Comparison of ENCODE assay signal across 12 mouse cellular contexts in the genomic region with DNA sequence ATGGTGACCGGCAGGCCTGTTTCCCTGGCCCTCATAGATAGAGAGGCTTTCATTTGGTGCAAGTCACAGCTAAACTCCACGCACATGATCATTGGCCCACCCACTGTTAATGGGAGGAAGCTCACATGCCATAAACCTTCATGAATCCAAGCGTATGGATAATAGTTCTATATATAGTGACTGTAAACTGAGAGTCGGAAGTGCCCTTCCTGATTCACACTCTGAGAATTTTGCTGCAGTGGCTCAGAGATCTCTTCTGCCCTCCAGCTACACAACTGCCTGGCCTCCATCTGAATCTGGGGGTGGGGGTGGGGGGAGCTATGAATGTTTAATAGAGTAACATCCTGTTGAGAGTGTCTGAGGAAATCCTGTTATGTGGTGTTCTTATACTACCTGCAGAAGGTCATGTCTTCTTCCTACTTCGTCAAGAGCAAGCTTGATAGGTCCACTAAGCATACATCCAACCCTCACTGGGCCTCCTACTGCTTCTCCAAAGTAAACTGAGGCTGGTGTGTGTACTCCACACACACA.
DNase-seq lines count a peak whose midpoint lies in the region; ATAC-seq and TF ChIP-seq lines count a peak whose summit lies in the region.
"Had no signal": no experiment of that assay in that cellular context is flagged by ENCODE, and none has a peak within 500 bp of the region (broad histone marks: within the 10 kb centered on the region; RNA-seq: fewer than 3 reads in every experiment).

No protein-coding gene starts in this region.

- H3K4me3 ChIP-seq in layer of hippocampus, adult 2 months = no peak overlapping the region
- H3K4me3 ChIP-seq in hindbrain, embryonic 15.5 days = no peak overlapping the region
- H3K4me3 ChIP-seq in gastrocnemius, adult 2 months = no peak overlapping the region

- peak overlapping the region; percentile 36; the same call in 1 of the 2 replicates for H3K27ac ChIP-seq in layer of hippocampus, adult 2 months
- 0 out of 2 replicates have a peak overlapping the region, but pooled peaks have one; percentile 49 for H3K27ac ChIP-seq in hindbrain, embryonic 15.5 days (replicated peaks)
- no peak overlapping the region for H3K27ac ChIP-seq in gastrocnemius, adult 2 months

- no peak for ATAC-seq in hindbrain, embryonic 15.5 days (ENCODE audit: low FRiP score, low read depth)

- intact Hi-C loops in gastrocnemius, postnatal 14 days (cut with DNase I; ENCODE audit: low total_unique reads) = loop anchor here (2.0 to 5.0 kb wide), 2 partner anchors 285 to 351 kb away; no protein-coding TSS in a partner anchor
- intact Hi-C loops in gastrocnemius, adult 2 months (cut with DNase I) = loop anchor here (5.0 kb wide), 1 partner anchor 645 kb away; no protein-coding TSS in a partner anchor

- no peak overlapping the region for H3K9ac ChIP-seq in hindbrain, embryonic 15.5 days

- H3K36me3 ChIP-seq in hindbrain, embryonic 15.5 days = peaks cover 4% of the 10 kb centered on the region; the same call in 1 of the 2 replicates

- no peak for DNase-seq in layer of hippocampus, adult 2 months (ENCODE audit: low spot score in 2 of 2)
- DNase-seq in layer of hippocampus, adult 8-10 months (ENCODE audit: low spot score in 2 of 2) = no peak
- peak; percentile 63 for DNase-seq in 3T3-L1 (ENCODE audit: low read depth, low spot score)
- peak; percentile 67 for DNase-seq in CD4-positive helper T cell, adult 2 months (ENCODE audit: low read depth, low spot score)
- DNase-seq in gastrocnemius, postnatal 14 days = no peak
- DNase-seq in gastrocnemius, adult 2 months = no peak
- DNase-seq: cerebellum, postnatal 14 days; heart, postnatal 4 days; kidney, postnatal 36 days; lung, postnatal 14 days had no signal

- no peaks in the 10 kb centered on the region for H3K9me3 ChIP-seq in hindbrain, embryonic 15.5 days
- H3K9me3 ChIP-seq: G1E had no signal

- no peak overlapping the region for H3K4me2 ChIP-seq in hindbrain, embryonic 15.5 days

- 65% methylated on average over 5 of the region's 5 CpGs for WGBS in hindbrain, embryonic 15.5 days

- peaks cover 76% of the 10 kb centered on the region for H3K4me1 ChIP-seq in hindbrain, embryonic 15.5 days (replicated peaks)

- no peaks in the 10 kb centered on the region for H3K27me3 ChIP-seq in hindbrain, embryonic 15.5 days

- TF ChIP-seq CTCF in layer of hippocampus, adult 2 months (conservative IDR thresholded peaks at IDR 0.05) = no peak
- TF ChIP-seq CTCF in gastrocnemius, adult 2 months (IDR thresholded peaks at IDR 0.05) = no peak

Comparison
In these comparisons a context has a peak if more than half of its experiments do, and no peak if none do; other contexts are left out.
1. DNase-seq: peak in 3T3-L1 (single experiment) and CD4-positive helper T cell, adult 2 months (single experiment); none in layer of hippocampus, adult 2 months (0 of 2), layer of hippocampus, adult 8-10 months (0 of 2), gastrocnemius, postnatal 14 days (single experiment) and gastrocnemius, adult 2 months (single experiment).